Mouse (Mus musculus) neutrophil, adult 5-6 weeks (primary cell): ENCODE results near the gene Shisa7. TPM values are rescaled to one million over a fixed set of nuclear protein-coding genes. Genes with fewer than 3 reads are reported as not detected.

Experiments used
- ATAC-seq: fragments of 151-379, 151-347 bp; 2 replicates; pipeline ENCODE4 v1.8.0; 2017; ENCODE audit warnings: mild to moderate bottlenecking, moderate TSS enrichment; ENCODE audit not compliant: insufficient number of reproducible peaks, poor library complexity, low FRiP score, severe bottlenecking; ENCODE audit errors: extremely low read depth
- total RNA-seq: library from RNA; stranded (forward); fragments of 200-1000 nt; gene quantifications from 2 replicates; pipeline ENCODE4 v1.2.3, GENCODE M21; 2017

The Shisa7 gene
- total RNA-seq, 1 experiment from 2014 or later, result not detected

GRCm38 (mm10) chr7:4776861-4777830 is 67.3 kb downstream of the Shisa7 start:
- no peak for ATAC-seq

GRCm38 (mm10) chr7:4776131-4776530 is 68.4 kb downstream of the Shisa7 start:
- no peak for ATAC-seq

Other genes with a start within 250 kb of the Shisa7 start
- 0.25 TPM in 1 of 2 replicates, not detected in the other for gene Ptprh, start 240.7 kb downstream of the Shisa7 start, total RNA-seq
- gene Tmem86b, start 213.3 kb downstream of the Shisa7 start, total RNA-seq, result 44.9 and 56.3 TPM in 2 replicates
- gene Ppp6r1, start 185.7 kb downstream of the Shisa7 start, total RNA-seq, result 163 and 174 TPM in 2 replicates
- gene Hspbp1, start 159.6 kb downstream of the Shisa7 start, total RNA-seq, result 10.5 and 17.3 TPM in 2 replicates
- gene Brsk1, start 154.1 kb downstream of the Shisa7 start, total RNA-seq, result not detected in 2 replicates
- 0.35 and 0.37 TPM in 2 replicates for gene Tmem150b, start 119.4 kb downstream of the Shisa7 start, total RNA-seq
- gene Kmt5c, start 104.6 kb downstream of the Shisa7 start, total RNA-seq, result 77.0 and 85.7 TPM in 2 replicates
- not detected in 2 replicates for gene Cox6b2, start 91.6 kb downstream of the Shisa7 start, total RNA-seq
- gene Fam71e2, start 73.4 kb downstream of the Shisa7 start, total RNA-seq, result not detected in 2 replicates
- gene Il11, start 61.8 kb downstream of the Shisa7 start, total RNA-seq, result not detected in 2 replicates
- not detected in 2 replicates for gene Tmem190, start 61.8 kb downstream of the Shisa7 start, total RNA-seq
- 1.1 and 2.2 TPM in 2 replicates for gene Tmem238, start 55.0 kb downstream of the Shisa7 start, total RNA-seq
- gene Rpl28, start 51.8 kb downstream of the Shisa7 start, total RNA-seq, result 325 and 398 TPM in 2 replicates
- 94.5 and 103 TPM in 2 replicates for gene Ube2s, start 32.1 kb downstream of the Shisa7 start, total RNA-seq
- 11.3 and 12.2 TPM in 2 replicates for gene Isoc2b, start 25.6 kb upstream of the Shisa7 start, total RNA-seq
- 4.0 and 4.2 TPM in 2 replicates for gene Isoc2a, start 32.5 kb upstream of the Shisa7 start, total RNA-seq
- gene Gm36210, start 61.8 kb upstream of the Shisa7 start, total RNA-seq, result not detected in 2 replicates
- 6.0 and 7.2 TPM in 2 replicates for gene Zfp628, start 70.5 kb upstream of the Shisa7 start, total RNA-seq
- 1.2 and 2.2 TPM in 2 replicates for gene Nat14, start 77.3 kb upstream of the Shisa7 start, total RNA-seq
- gene Ssc5d, start 81.1 kb upstream of the Shisa7 start, total RNA-seq, result 0.47 and 1.4 TPM in 2 replicates
- not detected in 2 replicates for gene Sbk2, start 119.7 kb upstream of the Shisa7 start, total RNA-seq
- not detected in 2 replicates for gene Sbk3, start 126.5 kb upstream of the Shisa7 start, total RNA-seq
- 4.1 and 4.5 TPM in 2 replicates for gene Zfp579, start 151.5 kb upstream of the Shisa7 start, total RNA-seq
- gene Zfp524, start 169.7 kb upstream of the Shisa7 start, total RNA-seq, result 8.8 and 13.7 TPM in 2 replicates
- gene Fiz1, start 170.0 kb upstream of the Shisa7 start, total RNA-seq, result 19.8 and 22.2 TPM in 2 replicates
- 1.8 TPM in 1 of 2 replicates, not detected in the other for gene Gm44973, start 170.8 kb upstream of the Shisa7 start, total RNA-seq
- 34.3 and 38.5 TPM in 2 replicates for gene Zfp865, start 175.7 kb upstream of the Shisa7 start, total RNA-seq
- gene Ccdc106, start 175.9 kb upstream of the Shisa7 start, total RNA-seq, result 0.23 TPM in 1 of 2 replicates, not detected in the other
- gene 4632433K11Rik, start 189.4 kb upstream of the Shisa7 start, total RNA-seq, result 0.98 and 1.6 TPM in 2 replicates
- gene Zfp784, start 193.8 kb upstream of the Shisa7 start, total RNA-seq, result 2.9 and 3.4 TPM in 2 replicates
- 0.93 TPM in 1 of 2 replicates, not detected in the other for gene Zfp580, start 206.8 kb upstream of the Shisa7 start, total RNA-seq
- gene U2af2, start 217.4 kb upstream of the Shisa7 start, total RNA-seq, result 168 and 188 TPM in 2 replicates
- gene Epn1, start 235.5 kb upstream of the Shisa7 start, total RNA-seq, result 118 and 130 TPM in 2 replicates